Mouse (Mus musculus) kidney, postnatal 14 days (tissue): Measurements from ENCODE around the gene Spty2d1.
"Not testable (repeated sequence)": the region's sequence is repeated elsewhere in the genome, so short reads cannot be mapped to it uniquely, and the experiment has no call there.

Experiments used
- DNase-seq: peaks from one replicate; pipeline ENCODE4 v3.0.0; 2022; ENCODE audit warnings: mixed read lengths

The Spty2d1 gene

DNA sequence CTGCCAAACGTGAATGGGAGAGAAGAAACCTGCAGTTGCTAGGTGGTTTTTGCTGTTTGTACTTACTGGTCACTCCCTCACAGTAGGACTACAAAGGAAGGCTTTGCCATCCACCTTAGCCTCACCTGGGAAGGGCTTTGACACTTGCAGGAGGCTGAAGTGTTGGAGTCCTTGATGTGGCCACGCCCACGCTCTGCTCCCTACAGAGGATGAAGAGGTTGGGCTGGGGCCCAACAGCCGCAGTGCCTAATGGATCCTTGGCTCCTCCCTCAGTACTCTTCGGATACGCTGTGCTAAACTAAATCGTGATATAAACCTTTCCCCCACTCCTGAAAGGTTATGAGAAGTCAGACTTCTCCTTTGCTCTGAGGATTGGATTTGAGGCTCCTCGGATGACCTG lies 12.7 kb upstream of the Spty2d1 start:
- DNase-seq, result no peak

DNA sequence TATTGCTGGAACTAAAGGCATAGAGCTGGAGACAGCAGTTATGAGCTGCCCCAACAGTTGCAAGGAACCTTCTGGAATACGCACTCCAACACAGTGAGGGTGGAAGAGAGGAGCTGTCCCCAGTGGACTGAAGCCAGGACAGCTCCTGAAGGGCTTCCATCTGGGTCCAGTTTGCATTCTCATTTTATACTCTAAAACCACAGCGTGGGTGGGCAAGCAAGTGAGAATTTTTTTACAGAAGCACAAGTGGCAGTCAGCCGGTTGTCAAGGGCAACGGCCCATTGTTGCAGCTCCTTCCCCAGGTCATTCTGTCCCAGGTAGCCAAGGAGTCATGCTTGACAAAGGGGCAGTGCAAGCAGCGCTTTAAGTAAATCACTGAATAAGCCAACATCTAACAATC lies 11.4 kb upstream of the Spty2d1 start:
- DNase-seq, result no peak

- no peak for DNase-seq
Measured at GRCm38 (mm10) chr7:47017146-47017545, 8.9 kb upstream of the Spty2d1 start.

DNA sequence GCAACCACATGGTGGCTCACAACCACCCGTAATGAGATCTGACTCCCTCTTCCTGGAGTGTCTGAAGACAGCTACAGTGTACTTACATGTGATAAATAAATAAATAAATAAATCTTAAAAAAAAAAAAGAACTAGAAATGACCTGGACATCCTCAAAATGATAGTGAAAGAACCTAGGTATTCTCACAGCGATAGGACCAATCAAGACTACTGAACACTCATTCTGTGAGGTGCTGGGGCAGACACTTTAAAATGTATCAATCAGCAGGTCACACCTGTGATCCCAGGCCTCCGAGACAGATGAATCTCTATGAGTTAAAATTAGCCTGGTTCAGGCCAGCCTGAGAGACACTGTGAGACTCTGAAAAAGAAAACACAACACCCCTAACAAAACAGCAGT lies 8.4 kb upstream of the Spty2d1 start:
- no peak for DNase-seq

DNA sequence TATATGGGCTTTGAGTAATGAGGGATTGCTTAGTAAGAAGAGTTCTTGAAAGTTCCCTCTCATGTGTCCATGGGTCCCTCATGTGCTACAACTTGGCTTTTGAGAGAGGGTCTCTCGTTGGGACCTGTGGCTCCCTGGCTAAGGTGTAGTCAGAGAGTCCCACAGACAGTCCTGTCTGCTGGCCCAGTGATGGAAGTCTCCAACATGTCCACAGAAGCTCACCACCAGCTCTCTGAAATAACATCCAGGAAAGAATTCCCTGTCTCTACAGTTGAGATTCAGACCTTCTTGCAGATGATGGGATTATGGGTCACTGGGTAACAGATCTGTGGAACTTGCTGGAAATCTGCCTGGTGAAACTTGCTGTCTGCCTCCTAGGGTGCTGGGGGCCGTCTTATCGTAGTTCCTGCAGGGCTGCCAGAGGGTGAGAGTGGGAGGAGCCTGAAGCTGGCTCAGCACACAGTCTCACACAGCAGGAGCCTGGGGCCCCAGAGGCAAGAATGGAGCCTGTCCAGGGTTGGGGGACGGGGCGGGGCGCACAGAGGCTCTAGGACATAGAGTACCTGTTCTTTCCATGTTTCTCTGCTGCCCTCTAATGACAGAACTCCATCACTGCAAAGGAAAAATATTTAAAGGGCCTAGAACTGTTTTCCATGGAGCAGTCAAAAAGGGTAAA lies 7.3 kb upstream of the Spty2d1 start:
- peak; percentile 94 for DNase-seq

GRCm38 (mm10) chr7:47014564-47015389 lies 6.6 kb upstream of the Spty2d1 start:
- no peak for DNase-seq

DNA sequence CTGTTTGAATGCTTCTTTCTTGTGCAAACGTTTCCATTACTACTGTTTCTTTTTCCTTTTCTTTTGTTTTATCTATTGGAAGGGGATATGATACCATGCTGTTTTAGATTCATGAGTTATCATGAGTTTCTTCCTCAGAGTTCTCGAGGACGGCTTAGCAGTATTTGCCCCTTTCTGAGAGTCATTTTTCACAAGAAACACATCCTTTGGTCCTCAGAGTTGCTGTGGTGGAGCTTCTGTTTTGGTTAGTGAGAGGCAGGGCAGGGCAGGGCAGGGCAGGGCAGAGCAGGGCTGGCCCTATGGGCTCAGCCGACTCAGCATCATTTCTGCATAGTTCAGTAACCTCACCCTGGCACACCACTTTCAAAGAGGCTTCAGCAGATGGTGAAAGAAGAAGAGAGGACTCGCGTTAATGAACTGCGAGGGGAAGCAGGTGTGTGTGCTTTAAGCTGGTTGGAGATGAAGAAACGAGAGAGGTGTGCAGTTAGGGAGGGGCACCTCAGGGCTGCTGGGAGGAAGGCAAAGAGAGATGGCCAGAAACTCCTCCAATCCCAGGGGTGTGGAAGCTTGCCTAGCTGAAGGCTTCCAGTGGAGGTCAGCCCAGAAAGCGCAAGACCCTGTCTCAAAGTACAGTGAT lies 5.0 kb upstream of the Spty2d1 start:
- DNase-seq, result no peak

- no peak for DNase-seq
Measured at GRCm38 (mm10) chr7:47007818-47008167, 418 bp downstream of the Spty2d1 start.

DNA sequence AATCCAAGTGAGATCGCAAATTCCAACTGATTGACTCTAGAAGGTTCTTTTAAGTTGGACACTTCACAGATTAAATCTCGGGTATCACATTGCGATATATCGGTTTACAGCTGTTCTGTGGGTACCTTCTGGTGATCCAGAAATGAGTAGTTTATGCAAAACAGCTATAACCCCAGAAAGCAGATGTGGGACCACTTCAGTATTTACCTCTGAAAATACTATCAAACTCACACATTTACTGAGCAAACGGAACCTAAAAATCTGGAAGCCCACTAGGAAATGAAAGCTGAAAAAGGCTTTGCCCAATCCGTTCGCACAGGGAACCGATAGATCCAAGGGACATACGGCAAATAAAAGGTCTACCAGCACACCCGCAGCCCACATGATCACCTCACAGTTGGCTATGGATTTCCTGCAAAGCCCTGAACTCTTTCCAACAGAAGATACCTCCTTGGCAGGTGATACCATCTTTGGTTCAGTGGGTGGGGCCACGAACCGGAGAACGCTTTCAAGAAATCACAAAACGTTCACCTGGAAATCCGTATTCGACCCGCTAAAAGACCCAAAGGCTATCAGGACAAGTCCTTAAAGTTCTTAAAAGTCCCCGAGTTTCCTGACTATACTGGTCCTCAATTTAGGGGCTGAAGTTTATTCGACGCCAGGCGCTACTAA lies 966 bp downstream of the Spty2d1 start:
- no peak for DNase-seq

GRCm38 (mm10) chr7:47003411-47004115 lies 4.6 kb downstream of the Spty2d1 start:
- no peak for DNase-seq

DNA sequence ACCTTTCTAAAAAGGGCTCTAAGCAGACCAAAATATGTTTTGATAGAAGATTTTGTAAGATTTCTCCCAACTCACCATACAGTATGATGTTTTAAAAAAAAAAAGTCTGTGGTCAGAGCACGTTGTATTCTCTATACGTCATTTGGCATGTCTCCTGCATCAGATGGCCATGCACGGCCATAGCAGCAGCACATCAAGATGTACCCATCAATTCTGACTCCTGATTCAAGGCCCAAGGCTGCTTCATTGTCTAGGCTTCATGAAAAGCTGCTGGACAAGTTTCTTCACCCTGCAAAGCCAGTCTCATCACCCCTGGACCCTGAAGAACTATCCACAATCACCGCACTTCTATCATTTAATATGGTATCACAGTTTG lies 6.3 kb downstream of the Spty2d1 start:
- DNase-seq, result no peak

GRCm38 (mm10) chr7:47001125-47001899 lies 6.9 kb downstream of the Spty2d1 start:
- no peak for DNase-seq

DNA sequence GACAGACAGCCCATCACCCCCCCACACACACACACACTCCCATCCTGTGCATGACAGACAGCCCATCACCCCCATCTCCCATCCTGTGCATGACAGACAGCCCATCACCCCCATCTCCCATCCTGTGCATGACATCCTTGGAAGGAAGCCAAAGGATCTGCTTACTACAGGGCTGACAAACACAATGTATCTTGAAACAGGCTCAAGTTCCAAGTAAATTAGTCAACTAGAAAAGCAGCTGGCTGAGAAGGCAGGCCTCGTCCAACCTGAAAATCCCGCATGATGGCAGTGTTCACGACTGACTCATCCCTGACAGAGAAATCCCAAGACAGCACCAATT lies 7.6 kb downstream of the Spty2d1 start:
- peak; percentile 58 for DNase-seq

- DNase-seq, result peak; percentile 49
Measured at GRCm38 (mm10) chr7:46999983-47000643, 8.1 kb downstream of the Spty2d1 start.

DNA sequence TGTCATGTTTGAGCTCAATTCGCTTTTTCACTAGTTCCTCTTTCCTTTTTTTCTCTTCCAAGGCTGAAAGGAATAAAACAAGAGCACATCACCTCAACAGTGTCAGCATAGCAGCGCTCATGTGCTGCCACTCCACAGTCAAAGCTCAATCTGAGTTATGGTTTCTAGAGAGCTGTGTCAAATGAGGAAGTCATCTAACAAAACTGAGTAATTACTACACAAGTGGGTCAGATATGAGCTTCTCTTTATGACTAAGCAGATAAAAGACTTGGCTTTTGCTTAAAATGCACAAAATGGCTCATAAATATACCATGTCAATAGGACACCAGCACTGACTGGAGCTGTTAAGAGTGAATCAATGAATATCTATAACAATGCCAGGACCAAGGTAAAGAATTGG lies 9.3 kb downstream of the Spty2d1 start:
- DNase-seq, result no peak

DNA sequence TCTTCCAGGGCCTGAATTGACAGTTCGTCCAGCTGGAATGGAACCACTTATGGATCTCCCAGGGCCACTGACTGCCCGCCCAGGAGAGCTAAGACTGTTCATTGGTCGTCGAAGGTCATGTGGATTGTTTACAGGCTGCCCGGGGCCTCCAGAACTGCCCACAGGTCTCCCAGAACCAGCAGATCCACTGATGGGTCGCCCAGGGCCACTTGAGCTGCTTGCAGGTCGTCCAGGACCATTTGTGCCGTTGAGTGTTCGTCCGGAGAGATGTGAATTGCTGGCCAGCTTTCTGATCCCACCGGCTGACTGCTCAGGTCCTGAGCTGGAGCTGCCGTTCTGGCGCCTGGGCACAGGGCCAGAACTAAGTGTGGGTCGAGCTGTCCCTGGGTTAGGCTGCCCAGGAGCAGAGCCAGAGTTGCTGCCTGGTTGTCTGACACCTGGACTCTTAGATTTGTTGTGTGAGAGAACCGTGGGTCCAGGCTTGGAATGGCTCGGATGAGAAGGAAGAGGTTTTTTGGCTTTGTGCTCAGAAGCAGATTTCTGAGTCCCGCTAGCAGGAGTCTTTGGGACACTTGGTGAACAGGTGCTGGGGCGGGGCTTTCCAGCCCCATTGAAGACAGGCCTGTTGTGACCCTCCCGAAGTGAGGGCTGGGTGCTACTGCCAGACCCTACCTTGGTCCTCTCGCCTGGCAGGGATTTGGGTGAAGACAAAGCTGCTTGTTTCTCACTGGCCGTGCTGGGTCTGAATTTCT lies 10.4 kb downstream of the Spty2d1 start:
- DNase-seq, result peak; percentile 69

DNA sequence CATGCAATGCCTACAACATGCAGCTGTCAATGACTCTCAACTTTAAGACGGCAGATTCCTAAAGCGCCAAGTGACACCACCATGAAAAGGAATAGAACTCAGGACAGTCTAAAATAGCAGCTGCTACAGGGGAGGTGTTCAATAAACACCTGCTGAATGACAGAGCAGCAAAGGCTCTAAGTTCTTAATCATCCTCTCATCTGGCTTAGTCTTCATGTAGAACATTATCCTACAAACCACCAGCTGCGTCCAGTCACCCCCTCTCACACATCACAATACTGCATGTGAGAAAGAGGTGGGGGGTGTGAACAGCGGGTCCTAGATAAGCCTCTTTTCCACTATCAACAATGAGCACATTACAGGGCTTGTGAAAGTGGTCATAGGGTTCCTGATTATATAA lies 11.2 kb downstream of the Spty2d1 start:
- no peak for DNase-seq

DNA sequence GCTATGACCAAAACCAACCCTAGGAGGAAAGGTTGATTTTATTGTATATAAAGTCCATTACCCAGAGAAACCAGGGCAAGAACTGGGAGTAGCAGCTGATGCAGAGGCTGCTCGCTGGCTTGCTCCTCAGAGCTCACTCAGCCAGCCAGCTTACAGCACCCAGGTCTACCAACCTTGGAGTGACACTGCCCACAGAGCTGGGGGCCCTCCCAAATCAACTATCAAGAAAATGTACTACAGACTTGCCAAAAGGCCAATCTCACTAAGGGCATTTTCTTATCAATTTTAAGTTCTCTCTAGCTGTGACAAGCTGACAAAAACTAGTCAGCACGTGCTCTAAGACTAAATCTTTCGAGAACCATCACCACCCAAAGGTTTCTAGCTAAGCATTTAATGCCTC lies 12.7 kb downstream of the Spty2d1 start:
- no peak for DNase-seq

DNA sequence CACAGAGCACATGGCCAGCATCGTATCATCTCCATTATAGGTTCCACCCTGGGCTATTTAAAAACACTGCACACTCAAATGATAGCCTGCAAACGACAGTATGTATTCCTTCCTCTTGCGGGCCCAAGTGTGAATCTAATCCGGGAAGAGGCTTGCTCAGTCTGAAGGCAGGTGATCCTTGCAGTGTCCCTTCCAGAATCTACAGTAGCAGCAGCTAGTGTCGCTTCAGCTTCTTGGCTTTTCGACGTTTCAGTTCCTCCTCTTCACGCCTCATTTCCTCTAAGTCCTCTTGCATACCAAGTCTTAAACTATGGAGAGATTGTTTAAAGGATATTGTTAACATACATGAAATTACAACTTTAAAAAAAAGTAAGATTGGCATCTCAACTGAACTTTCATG lies 15.1 kb downstream of the Spty2d1 start:
- DNase-seq, result no peak

DNA sequence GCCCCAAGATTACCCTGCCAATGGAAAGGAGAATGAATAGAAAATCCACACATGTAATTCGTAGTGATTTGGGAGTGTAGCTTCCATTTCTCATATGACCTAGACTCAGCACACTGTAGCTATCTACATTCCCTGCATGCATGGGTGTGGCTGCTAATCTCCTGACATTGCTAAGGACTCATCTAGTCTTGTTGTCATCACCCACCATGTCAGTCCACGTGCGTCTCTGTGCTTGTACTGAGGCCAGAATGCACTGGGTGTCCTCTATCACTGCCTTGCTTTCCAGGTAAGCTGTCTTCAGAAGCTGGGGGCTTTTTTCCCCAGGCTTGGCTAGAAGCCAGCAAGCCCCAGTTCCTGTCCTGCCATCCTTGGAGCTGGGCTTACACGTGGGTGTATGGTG lies 18.8 kb downstream of the Spty2d1 start:
- DNase-seq, result not testable (repeated sequence)

DNA sequence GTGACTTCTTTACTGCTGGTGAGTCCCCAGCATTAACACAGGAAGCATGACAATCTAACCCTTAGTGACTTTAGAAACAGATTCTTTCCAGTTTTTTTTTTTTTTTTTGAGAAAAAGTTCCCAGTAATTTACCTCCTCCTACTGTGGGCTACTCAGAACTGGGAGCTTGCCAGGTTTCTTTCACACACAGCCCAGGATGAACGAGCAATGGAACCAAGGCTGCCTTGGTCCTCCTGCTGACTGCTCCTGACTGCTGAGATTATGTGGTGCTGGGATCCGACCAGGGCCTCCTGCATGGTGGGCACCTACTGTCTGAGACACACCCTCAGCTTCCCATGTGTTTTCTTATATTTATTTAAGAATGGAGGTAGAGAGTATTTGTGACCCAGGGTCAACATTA lies 21.1 kb downstream of the Spty2d1 start:
- DNase-seq, result no peak
